Mouse (Mus musculus): ENCODE data around the gene Depdc7.

Depdc7 gene

GRCm38 (mm10) chr2:104742741-104743064 lies at the start of gene Depdc7:
TSS of gene Depdc7 (minus strand) at chr2:104742878.
- DNase-seq (ENCODE audit: low spot score in 2 of 2) = peak; percentile 69 to 80

DNA sequence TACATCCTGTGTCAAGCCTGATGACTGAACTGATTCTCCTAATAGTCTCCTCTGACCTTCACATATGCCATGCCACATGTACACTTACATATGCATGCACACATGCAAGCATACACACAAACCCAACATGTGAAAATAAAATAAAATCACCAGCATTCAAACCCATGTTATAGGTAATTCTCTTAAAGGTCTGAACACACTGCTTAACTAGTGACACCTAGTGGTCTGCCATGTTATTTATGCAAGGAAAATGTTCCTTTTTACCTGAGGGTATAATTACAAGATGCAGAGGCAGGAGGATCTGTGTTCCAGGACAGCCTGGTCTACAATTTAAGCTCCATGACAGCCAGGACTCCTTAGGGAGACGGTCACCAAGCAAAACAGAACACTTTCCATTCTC lies 32.1 kb upstream of the Depdc7 start:
- no peak for DNase-seq (ENCODE audit: low spot score in 2 of 2)

DNA sequence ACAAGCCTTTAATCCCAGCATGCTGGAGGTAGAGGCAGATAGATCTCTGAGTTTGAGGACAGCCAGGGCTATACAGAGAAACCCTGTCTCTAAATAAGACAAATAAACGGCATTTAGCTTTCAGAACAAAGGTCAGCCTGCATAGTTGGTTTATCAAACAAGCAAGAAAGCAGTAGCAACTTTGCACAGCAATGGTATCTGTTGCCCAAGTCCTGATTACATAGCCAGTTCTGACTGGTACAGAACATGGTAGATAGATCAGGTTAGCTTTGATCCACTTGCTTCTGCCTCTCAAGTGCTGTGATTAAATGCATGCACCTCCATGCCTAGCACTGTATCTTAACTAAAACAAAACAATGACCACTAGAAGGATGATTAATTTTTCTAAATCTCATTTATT lies 26.0 kb upstream of the Depdc7 start:
- DNase-seq (ENCODE audit: low spot score in 2 of 2) = no peak

- DNase-seq (ENCODE audit: low spot score in 2 of 2) = no peak
Observed at GRCm38 (mm10) chr2:104764018-104764417, 21.3 kb upstream of the Depdc7 start.

DNA sequence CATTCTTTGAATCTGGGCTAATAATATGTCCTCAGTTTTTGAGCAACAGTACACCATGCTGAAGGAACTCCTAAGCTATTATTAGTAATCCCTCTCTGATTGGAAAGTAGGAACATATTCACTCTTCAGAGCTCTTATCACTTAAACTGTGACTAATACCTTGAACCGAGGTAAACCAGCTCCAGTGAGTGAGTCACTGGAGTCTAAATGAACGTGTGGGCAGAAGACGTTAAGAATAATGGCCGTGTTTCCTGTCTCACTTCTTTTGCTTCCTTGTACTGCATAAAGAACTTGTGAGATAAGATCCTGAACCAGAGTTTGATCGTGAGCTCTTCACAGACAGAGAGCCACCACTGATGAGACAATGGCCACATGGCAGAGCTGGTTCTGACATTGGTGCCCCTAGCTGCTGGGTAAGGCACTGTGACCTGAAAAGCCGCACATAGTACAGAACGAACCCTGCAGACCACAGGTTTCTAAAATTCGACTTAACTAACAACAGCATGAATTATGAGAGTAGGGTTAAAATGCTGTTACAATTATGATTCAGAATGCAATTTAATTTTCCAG lies 20.5 kb upstream of the Depdc7 start:
- no peak for DNase-seq (ENCODE audit: low spot score in 2 of 2)

GRCm38 (mm10) chr2:104750611-104751010 lies 7.9 kb upstream of the Depdc7 start:
- no peak for DNase-seq (ENCODE audit: low spot score in 2 of 2)

DNA sequence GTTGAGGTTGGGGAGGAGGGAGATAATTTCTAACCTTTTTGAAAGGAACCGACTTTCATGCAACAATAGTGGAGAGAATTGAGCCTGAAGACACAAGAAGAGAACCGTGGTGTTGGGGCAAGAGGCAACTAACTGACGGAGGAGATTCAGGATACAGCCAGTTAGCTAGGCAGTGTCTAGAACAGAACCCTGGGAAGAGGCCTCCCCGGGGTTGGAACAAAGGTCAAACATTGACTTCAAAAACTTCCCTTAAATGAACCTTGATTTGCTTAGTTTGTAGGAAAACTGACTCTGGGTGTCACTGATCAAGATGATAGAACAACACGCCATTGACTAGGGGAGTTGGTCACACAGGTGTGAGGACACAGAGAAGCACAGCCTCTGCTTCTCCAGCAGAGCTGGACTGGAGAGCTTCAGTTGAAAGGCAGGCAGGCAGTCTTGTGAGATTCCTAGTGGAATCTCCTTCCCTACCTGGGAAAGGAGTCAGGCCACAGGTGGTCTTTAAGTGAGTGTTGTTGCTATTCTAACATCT lies 6.0 kb upstream of the Depdc7 start:
- DNase-seq (ENCODE audit: low spot score in 2 of 2) = no peak

DNA sequence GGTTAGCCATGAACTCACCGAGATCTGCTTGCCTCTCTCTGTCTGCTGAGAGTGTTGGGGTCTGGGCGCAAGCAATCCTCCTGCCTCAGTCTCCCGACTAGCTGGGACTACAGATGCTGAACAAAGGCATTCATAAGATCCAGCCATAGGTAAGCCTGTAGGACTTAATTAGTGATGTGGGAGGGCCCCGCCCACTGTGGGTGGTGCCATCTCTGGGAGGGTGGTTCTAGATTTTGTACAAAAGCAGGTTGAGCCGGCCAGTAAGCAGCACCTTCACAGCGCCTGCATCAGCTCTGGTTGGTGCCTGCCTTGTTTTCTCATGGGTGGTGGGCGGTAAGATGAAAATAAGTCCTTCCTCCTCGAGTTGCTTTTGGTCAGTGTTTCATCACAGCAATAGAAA lies 3.6 kb upstream of the Depdc7 start:
- no peak for DNase-seq (ENCODE audit: low spot score in 2 of 2)

- no peak for DNase-seq (ENCODE audit: low spot score in 2 of 2)
Observed at GRCm38 (mm10) chr2:104743971-104744370, 1.3 kb upstream of the Depdc7 start.

GRCm38 (mm10) chr2:104743160-104743559 lies 482 bp upstream of the Depdc7 start:
- no peak for DNase-seq (ENCODE audit: low spot score in 2 of 2)

DNA sequence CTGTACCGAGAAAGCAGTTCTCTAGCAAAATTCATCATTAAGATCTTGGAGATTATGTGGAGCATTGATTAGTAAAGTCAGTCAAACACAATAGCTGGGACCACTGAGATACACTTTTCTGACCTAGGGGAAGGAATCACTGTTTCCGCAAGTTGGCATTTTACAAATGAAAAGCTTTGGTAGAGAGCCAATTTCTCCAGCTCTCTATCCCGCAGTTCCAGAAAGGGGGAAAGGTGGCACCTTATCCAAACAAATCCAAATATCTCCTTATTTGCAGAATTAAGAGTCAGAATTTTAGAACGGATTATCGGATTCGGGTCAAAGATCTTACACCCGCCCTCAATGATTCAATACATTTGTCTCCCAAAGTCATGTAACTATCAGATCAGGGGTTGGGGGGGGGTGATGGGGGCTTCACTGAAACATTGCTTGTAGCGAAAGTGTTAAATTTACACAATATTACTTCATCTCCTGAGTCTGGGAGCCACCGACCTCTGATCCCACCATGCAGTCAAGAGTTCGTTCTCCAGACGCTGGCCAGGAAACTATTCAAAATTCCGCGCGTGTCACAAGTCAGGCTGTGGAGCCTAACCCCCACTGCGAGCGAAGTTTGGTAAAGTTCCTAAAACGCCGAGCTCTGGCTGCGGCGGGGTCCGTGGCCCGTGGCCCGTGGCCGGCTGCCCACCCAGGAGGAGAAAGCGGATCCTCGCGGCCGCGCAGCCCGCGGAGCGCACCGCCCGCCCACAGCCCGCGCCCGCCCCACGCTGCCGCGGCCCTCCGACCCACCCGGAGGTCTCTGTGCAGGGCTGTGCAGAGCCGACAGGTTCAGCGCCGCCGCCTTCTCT lies 560 bp downstream of the Depdc7 start:
- no peak for DNase-seq (ENCODE audit: low spot score in 2 of 2)

DNA sequence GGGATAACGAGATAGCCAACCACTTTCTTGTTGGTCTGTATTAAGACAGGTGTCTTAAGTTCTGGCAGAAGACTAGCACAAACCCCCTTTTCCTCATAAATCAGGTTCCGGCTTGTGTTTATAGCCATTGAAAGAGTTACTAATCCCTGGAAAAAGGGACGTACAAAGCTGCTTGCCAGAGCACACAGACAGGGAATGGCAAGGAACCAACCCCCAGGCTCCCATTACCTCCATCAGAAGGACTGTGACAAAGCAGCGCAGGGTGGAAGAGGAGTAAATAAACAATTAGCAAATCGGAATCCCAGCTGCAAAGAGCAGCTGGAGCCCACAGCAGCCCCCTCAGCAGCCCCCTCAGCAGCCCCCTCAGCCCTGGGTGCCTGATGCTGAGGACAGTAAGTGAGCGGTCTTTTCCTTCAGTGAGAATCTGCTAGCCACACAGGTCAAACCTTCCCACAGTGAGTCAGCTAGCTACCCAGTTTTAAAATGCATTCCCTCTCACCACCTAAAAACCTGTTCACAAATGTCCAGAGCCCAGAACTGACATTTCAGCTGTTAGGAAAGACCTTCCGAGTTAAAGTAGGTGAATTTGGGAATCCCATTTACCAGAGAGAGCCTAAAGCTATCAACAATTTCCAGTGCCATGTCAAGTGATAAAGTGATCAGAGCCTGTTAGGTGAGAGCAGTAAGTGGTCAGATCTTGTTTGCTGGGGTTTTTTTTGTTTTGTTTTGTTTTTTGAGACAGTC lies 1.5 kb downstream of the Depdc7 start:
- no peak for DNase-seq (ENCODE audit: low spot score in 2 of 2)

DNA sequence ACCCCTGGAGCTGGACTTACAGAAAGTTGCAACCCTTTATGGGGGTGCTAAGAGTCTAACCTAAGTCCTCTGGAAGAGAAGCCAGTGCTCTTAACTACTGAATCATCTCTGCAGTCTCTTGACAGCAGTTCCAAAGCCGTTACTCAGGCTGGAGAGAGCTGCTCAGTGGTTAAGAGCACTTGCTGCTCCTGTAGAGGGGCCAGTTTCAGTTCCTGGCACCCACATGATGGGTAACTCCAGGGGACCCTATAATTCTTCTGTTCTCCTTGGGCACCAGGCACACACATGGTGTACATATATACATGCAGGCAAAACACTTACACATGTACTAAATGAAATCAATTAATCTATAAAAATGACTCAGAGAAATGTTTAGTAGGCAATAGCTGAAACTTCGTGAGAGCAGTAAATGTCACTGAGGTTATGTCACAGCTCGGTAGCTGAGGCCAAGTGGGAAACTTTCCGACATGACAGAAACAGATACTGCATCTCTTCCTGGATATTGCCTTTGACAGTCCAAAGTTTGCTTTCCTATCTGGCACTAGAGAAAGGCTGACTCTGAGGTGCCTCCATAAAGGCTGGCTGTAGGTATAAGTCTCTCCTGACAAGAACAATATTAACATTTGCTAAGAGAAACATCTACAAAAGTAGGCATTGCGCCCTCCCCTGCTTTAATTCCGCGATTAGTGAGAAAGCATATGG lies 2.3 kb downstream of the Depdc7 start:
- DNase-seq (ENCODE audit: low spot score in 2 of 2) = no peak

GRCm38 (mm10) chr2:104739691-104740090 lies 3.0 kb downstream of the Depdc7 start:
- DNase-seq (ENCODE audit: low spot score in 2 of 2) = no peak

DNA sequence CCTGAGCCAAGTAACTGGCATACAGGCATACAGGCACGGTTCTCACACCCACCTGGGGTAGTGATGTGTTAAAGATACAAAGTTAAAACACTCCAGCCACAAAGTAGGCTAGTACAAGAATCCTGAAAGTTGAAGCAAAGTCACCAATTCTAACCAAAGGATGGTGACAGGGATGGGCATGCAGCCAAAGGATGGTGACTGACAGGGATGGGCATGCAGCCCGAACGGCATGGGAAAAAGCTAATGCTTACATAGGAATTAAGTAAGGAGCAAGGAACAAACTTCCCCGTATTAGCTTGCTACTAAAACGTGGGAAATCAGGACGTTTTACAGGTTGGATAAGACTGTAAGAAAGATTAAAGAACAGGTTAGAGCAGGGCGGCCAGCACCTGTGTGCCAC lies 6.4 kb downstream of the Depdc7 start:
- no peak for DNase-seq (ENCODE audit: low spot score in 2 of 2)

DNA sequence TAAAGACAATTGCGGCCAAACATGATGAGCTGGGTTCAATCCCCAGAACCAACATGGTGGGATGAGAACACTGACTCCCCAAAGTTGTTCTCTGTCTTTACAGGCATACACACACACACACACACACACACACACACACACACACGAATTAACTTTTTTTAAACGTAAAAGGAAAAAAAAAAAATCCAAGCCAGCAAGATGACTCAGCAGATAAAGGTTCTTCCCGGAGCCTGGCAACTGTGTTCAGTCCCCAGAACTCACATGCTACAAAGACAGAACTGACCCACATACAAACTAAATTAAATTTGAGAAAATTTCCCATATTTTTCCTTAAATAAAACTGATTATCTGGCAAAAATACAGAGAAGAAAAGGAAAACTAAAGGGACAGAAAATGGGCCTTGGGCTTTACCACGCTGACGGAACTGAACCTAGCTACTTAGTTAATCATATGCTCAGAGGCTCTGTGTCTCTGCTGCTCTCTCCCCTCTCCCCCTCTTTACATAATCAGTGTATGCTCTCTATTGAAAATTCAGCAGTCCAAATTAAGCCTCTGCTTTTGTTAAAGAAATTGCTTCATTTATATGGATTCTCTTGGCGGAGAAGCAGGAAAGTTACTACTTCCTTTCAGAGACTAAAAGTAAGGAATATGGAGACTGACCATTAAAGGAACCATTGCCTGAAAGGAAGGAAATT lies 10.0 kb downstream of the Depdc7 start:
- no peak for DNase-seq (ENCODE audit: low spot score in 2 of 2)

DNA sequence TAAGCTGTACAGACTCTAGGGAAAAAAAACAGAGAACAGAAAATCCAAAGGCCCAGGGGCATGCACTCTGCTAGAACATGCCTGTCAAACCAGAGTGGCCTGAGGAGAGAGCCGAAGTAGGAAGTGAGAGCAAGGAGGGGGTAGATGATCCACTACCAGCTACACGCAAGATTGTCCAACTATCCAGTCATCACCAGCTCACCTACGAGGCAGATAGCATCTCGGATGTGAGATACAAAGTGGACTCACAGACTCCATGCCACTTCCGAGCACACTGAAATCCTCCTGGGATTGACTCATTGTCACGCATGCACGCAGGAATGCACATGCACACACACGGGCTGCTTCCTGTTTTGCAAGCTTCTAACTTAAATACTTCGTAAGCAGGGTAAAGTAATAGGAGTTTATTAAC lies 10.6 kb downstream of the Depdc7 start:
- no peak for DNase-seq (ENCODE audit: low spot score in 2 of 2)

DNA sequence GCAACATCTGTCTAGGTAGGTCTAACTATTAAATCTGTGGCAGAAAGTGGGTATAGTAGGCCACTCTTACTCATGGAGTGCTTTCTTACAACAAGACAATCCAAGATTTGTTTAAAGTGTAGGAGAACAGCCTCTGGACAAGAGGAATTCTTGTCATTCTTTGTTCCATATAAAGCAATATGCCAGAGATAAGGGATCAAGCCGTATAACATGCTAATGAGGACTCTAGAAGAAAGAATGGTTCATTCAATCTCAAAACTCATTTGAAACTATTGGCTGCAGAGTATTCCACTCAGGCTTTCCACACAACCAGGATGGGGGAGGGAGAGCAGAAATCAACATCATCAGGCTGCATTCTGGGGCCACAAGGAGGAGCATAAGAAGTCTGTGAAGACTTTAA lies 15.3 kb downstream of the Depdc7 start:
- no peak for DNase-seq (ENCODE audit: low spot score in 2 of 2)

DNA sequence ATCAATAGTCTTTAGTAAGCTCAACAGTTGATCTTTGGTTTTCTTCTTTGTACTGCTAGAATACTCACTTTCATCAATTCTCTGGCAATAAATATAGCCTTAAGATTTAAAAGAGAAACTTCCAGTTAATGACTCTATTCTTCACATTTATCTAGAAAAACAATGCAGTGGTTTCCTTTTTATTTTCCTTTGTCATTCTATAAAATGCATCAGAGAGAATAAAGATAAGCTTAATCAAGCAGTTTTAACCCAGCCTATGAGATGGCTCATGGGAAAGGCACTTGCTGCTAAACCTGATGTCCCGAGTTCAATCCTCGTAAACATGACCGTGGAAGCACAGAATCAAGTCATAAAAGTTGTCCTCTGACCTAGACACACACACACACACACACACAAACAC lies 20.7 kb downstream of the Depdc7 start:
- DNase-seq (ENCODE audit: low spot score in 2 of 2) = no peak

- DNase-seq (ENCODE audit: low spot score in 2 of 2) = no peak
Observed at GRCm38 (mm10) chr2:104717827-104718226, 24.9 kb downstream of the Depdc7 start.

DNA sequence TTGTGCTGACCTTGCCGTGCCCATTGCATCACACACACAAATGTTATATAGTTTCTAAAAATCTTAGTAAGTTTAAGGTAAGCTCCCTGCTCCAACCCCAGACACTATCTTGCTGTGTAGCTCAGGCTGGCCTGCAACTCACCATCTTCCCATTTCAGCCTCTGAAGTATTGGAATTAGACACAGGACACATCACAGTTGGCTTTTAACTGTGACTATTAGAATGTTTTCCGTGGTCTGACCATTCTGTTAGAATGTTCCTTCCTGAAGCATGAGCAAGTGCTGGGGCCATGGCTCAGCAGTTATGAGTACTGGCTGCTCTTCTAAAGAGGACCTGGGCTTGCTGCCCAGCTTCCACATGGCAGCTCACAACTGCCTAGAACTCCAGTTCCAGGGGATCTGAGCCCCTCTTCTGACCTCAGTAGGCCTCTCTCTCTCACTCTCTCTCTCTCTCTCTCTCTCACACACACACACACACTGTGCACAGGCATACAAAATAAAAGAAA lies 25.4 kb downstream of the Depdc7 start:
- DNase-seq (ENCODE audit: low spot score in 2 of 2) = no peak

Measured in cerebellum, postnatal 4 days (tissue).